ENCODE assay signal across 26 mouse cellular contexts in the genomic region with DNA sequence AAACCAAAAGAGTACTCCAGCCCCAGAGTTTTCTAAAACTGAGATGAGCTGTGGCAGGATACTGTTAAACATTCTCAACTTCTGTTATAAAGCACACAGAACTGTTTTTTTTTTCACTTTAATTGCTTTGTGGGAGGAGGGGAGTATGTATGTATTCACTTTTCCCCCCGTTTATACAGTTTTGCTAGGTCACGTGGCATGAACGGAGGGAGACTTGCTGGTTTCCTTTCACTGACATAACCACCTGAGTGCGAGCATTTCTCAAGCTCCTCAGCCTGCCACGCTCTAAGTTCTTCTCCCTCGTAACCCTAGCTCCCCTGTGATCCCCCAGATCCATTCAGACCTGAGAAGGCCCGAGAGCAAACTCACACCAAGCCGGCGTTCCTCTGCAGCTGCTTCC.
"Had no signal": no experiment of that assay in that cellular context is flagged by ENCODE, and none has a peak within 500 bp of the region (broad histone marks: within the 10 kb centered on the region; RNA-seq: fewer than 3 reads in every experiment).

No protein-coding gene starts in this region.

- H3K4me3 ChIP-seq: gastrocnemius, adult 2 months; heart, embryonic 10.5 days; heart, embryonic 12.5 days; hindbrain, embryonic 10.5 days; hindbrain, embryonic 12.5 days; left cerebral cortex, adult 2 months; limb, embryonic 10.5 days; limb, embryonic 12.5 days; liver, embryonic 13.5 days; liver, embryonic 15.5 days had no signal

- DNase-seq: gastrocnemius, adult 2 months; gastrocnemius, postnatal 10 days; gastrocnemius, postnatal 25 days; heart, adult 18-20 months; heart, postnatal 10 days; heart, postnatal 4 days; kidney, adult 18-20 months; kidney, adult 8-10 months; kidney, postnatal 14 days; kidney, postnatal 36 days; layer of hippocampus, adult 9-11 months; layer of hippocampus, postnatal 36 days; liver; liver, embryonic 13.5 days had no signal

- H3K9me3 ChIP-seq: heart, embryonic 10.5 days; heart, embryonic 12.5 days; hindbrain, embryonic 10.5 days; hindbrain, embryonic 12.5 days; limb, embryonic 10.5 days; limb, embryonic 12.5 days; liver, embryonic 13.5 days; liver, embryonic 15.5 days had no signal

- ATAC-seq: hindbrain, postnatal 0 days; intestine, postnatal 0 days had no signal

- H3K4me2 ChIP-seq: heart, embryonic 12.5 days; hindbrain, embryonic 12.5 days; hindbrain, embryonic 14.5 days; limb, embryonic 12.5 days; liver, embryonic 11.5 days; liver, embryonic 13.5 days; liver, embryonic 15.5 days had no signal

- H3K27me3 ChIP-seq: heart, embryonic 12.5 days; hindbrain, embryonic 12.5 days; limb, embryonic 12.5 days; liver, embryonic 13.5 days; liver, embryonic 15.5 days had no signal

- H3K27ac ChIP-seq: gastrocnemius, adult 2 months; heart, embryonic 10.5 days; hindbrain, embryonic 10.5 days; hindbrain, embryonic 12.5 days; hindbrain, embryonic 14.5 days; hindbrain, postnatal 0 days; left cerebral cortex, adult 2 months; limb, embryonic 10.5 days; limb, embryonic 12.5 days; liver, embryonic 13.5 days; liver, embryonic 15.5 days had no signal

- H3K9ac ChIP-seq: heart, embryonic 12.5 days; hindbrain, embryonic 14.5 days; limb, embryonic 12.5 days; liver, embryonic 13.5 days; liver, embryonic 15.5 days had no signal
